Mouse (Mus musculus): Measurements from ENCODE around the gene Olfr996. TPM values are rescaled to one million over a fixed set of nuclear protein-coding genes. Genes with fewer than 3 reads are reported as not detected.

Gene Olfr996
- total and polyA plus RNA-seq, 3 experiments: not detected

DNA sequence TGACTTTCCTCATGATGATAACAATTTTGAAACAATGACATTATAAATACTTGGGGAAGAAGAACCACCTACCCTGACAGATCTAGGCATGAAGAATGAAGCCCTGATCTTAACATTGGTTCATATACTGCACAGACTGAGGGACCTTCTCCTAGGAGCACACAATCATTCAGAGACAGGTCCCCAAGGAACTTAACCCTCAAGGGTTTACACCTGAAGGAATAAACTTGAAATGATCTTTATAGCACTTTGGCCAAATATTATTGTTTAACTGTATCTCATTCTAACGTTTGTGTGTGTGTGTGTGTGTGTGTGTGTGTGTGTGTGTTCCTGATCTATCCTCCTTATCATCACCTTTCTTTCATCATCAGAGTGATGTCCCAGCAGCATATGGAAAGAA lies 32.8 kb downstream of the Olfr996 start, which contains the start of gene Olfr1000:
Olfr1000 (minus strand) TSS at position 101 of the 400 bp plus-strand sequence.
- H3K9ac ChIP-seq (ENCODE audit: low read depth, low read length): no peak within 1 kb of the TSS
- TF ChIP-seq POLR2A (IDR thresholded peaks at IDR 0.05; ENCODE audit: insufficient read depth, low read depth, low read length) (no peak), CTCF (IDR thresholded peaks at IDR 0.05) (no peak), EP300 (IDR thresholded peaks at IDR 0.05; ENCODE audit: insufficient read depth, low read depth, low read length) (no peak)
- intact Hi-C loops (cut with DNase I): no loop called here
- H3K4me1 ChIP-seq (ENCODE audit: control insufficient read depth, insufficient read depth, low read length): no peaks in the 10 kb centered on the region
- 45% methylated on average over 1 of the region's 1 CpGs for WGBS
- no peak for DNase-seq
- H3K79me2 ChIP-seq (replicated peaks; ENCODE audit: control insufficient read depth, insufficient read depth, low read length): no peaks in the 10 kb centered on the region
- H3K27me3 ChIP-seq (ENCODE audit: control insufficient read depth, insufficient read depth, low read length): no peaks in the 10 kb centered on the region
- H3K4me3 ChIP-seq: no peak within 1 kb of the TSS
- no peaks in the 10 kb centered on the region for H3K36me3 ChIP-seq (ENCODE audit: control insufficient read depth, insufficient read depth, low read length)
- no peak within 1 kb of the TSS for H3K27ac ChIP-seq

Other genes starting within 250 kb of the Olfr996 start
- not detected for gene Olfr987, start 239.9 kb upstream of the Olfr996 start, total RNA-seq (2021)
- not detected in 2 replicates for gene Olfr987, start 239.9 kb upstream of the Olfr996 start, polyA plus RNA-seq (2012; rRNA removed)
- gene Olfr988, start 216.0 kb upstream of the Olfr996 start, total RNA-seq (2021): not detected
- gene Olfr988, start 216.0 kb upstream of the Olfr996 start, polyA plus RNA-seq (2012; rRNA removed): not detected in 2 replicates
- gene Olfr992, start 169.7 kb upstream of the Olfr996 start, total RNA-seq (2021): not detected
- gene Olfr992, start 169.7 kb upstream of the Olfr996 start, polyA plus RNA-seq (2012; rRNA removed): not detected in 2 replicates
- not detected for gene Olfr993, start 164.3 kb upstream of the Olfr996 start, total RNA-seq (2021)
- not detected in 2 replicates for gene Olfr993, start 164.3 kb upstream of the Olfr996 start, polyA plus RNA-seq (2012; rRNA removed)
- not detected for gene Olfr994, start 142.8 kb upstream of the Olfr996 start, total RNA-seq (2021)
- not detected in 2 replicates for gene Olfr994, start 142.8 kb upstream of the Olfr996 start, polyA plus RNA-seq (2012; rRNA removed)
- not detected for gene Olfr995, start 135.6 kb upstream of the Olfr996 start, total RNA-seq (2021)
- gene Olfr995, start 135.6 kb upstream of the Olfr996 start, polyA plus RNA-seq (2012; rRNA removed): not detected in 2 replicates
- gene 4833423E24Rik, start 60.2 kb upstream of the Olfr996 start, total RNA-seq (2021): not detected
- 0.12 TPM in 1 of 2 replicates, not detected in the other for gene 4833423E24Rik, start 60.2 kb upstream of the Olfr996 start, polyA plus RNA-seq (2012; rRNA removed)
- gene Olfr998, start 9.7 kb downstream of the Olfr996 start, total RNA-seq (2021): not detected
- not detected in 2 replicates for gene Olfr998, start 9.7 kb downstream of the Olfr996 start, polyA plus RNA-seq (2012; rRNA removed)
- gene Olfr1000, start 32.7 kb downstream of the Olfr996 start, total RNA-seq (2021): not detected
- not detected in 2 replicates for gene Olfr1000, start 32.7 kb downstream of the Olfr996 start, polyA plus RNA-seq (2012; rRNA removed)
- not detected for gene Olfr1002, start 71.5 kb downstream of the Olfr996 start, total RNA-seq (2021)
- gene Olfr1002, start 71.5 kb downstream of the Olfr996 start, polyA plus RNA-seq (2012; rRNA removed): not detected in 2 replicates
- not detected for gene Olfr154, start 85.2 kb downstream of the Olfr996 start, total RNA-seq (2021)
- gene Olfr154, start 85.2 kb downstream of the Olfr996 start, polyA plus RNA-seq (2012; rRNA removed): not detected in 2 replicates
- not detected for gene Olfr1006, start 99.6 kb downstream of the Olfr996 start, total RNA-seq (2021)
- not detected in 2 replicates for gene Olfr1006, start 99.6 kb downstream of the Olfr996 start, polyA plus RNA-seq (2012; rRNA removed)
- not detected for gene Olfr1008, start 110.2 kb downstream of the Olfr996 start, total RNA-seq (2021)
- not detected in 2 replicates for gene Olfr1008, start 110.2 kb downstream of the Olfr996 start, polyA plus RNA-seq (2012; rRNA removed)
- not detected for gene Olfr1009, start 136.2 kb downstream of the Olfr996 start, total RNA-seq (2021)
- not detected in 2 replicates for gene Olfr1009, start 136.2 kb downstream of the Olfr996 start, polyA plus RNA-seq (2012; rRNA removed)
- not detected for gene Olfr1012, start 183.6 kb downstream of the Olfr996 start, total RNA-seq (2021)
- not detected in 2 replicates for gene Olfr1012, start 183.6 kb downstream of the Olfr996 start, polyA plus RNA-seq (2012; rRNA removed)
- gene Olfr1013, start 187.9 kb downstream of the Olfr996 start, total RNA-seq (2021): not detected
- gene Olfr1013, start 187.9 kb downstream of the Olfr996 start, polyA plus RNA-seq (2012; rRNA removed): not detected in 2 replicates
- not detected for gene Olfr1014, start 193.5 kb downstream of the Olfr996 start, total RNA-seq (2021)
- gene Olfr1014, start 193.5 kb downstream of the Olfr996 start, polyA plus RNA-seq (2012; rRNA removed): not detected in 2 replicates
- gene Olfr1015, start 202.8 kb downstream of the Olfr996 start, total RNA-seq (2021): not detected
- gene Olfr1015, start 202.8 kb downstream of the Olfr996 start, polyA plus RNA-seq (2012; rRNA removed): not detected in 2 replicates
- gene Olfr1016, start 223.3 kb downstream of the Olfr996 start, total RNA-seq (2021): not detected
- gene Olfr1016, start 223.3 kb downstream of the Olfr996 start, polyA plus RNA-seq (2012; rRNA removed): not detected in 2 replicates
- not detected for gene Olfr1018, start 239.3 kb downstream of the Olfr996 start, total RNA-seq (2021)
- not detected in 2 replicates for gene Olfr1018, start 239.3 kb downstream of the Olfr996 start, polyA plus RNA-seq (2012; rRNA removed)